Mouse (Mus musculus): ENCODE measurements around the gene Elmo1.

Gene Elmo1

DNA sequence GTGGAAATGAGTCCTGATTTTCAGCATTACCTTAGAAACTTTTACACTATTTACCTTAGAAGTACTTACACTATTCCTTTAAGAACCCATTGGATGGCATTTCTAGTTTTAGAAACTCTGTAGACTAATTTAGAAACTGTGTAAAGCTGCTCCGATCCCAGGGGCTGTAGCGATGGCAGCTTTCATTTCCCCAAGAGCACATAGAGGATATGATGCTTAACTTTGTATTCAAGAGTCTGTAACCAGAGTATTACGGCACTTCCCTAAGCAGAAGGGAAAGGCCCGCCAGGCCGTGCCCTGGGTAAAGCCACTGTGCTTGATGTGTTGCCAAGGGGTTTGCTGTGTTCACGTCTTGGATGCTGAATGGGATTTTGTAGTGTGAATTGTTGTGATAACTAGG, 222.9 kb downstream of the Elmo1 start:
- in situ Hi-C loops (cut with MseI, MboI) = loop anchor here (5.0 to 25.0 kb wide), 4 partner anchors 151 to 621 kb away; no protein-coding TSS in a partner anchor

GRCm38 (mm10) chr13:20316139-20316538, 225.7 kb downstream of the Elmo1 start:
- in situ Hi-C loops (cut with MseI, MboI) = loop anchor here in 1 of 2 experiments (10.0 to 25.0 kb wide), 3 partner anchors 149 to 619 kb away; no protein-coding TSS in a partner anchor

DNA sequence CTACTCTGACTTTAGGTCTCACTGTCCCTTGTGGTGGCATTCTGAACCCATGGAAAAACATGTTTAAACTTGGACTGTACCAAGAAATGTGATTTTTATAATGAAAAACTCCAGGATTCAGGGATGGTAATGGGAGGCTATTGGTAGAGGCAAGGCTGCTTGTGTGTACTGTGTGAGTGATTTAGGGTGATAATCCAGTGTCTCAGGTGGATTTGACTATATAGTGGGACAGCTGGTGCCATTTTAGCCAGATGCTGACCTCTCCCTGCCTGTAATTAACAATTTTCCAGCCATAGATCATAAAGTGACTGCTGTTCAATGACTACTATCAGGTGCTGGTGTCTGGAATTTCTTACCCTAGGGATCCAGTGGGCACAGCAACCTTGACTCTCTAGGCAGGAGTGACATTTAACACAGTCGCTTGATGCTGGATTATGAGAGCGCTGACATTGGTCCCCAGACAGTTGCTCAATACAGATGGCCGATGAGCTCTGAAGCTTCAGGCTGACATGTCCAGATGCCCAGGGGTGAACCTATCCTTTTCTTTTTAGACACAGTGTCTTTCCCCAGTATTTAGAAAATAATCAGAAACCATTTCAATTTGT, 228.3 kb downstream of the Elmo1 start:
- in situ Hi-C loops (cut with MseI, MboI) = loop anchor here in 1 of 2 experiments (10.0 to 25.0 kb wide), 3 partner anchors 146 to 616 kb away; no protein-coding TSS in a partner anchor

GRCm38 (mm10) chr13:20320232-20320631, 229.8 kb downstream of the Elmo1 start:
- in situ Hi-C loops (cut with MseI, MboI) = loop anchor here in 1 of 2 experiments (25.0 kb wide), 1 partner anchor 392 kb away; no protein-coding TSS in a partner anchor

DNA sequence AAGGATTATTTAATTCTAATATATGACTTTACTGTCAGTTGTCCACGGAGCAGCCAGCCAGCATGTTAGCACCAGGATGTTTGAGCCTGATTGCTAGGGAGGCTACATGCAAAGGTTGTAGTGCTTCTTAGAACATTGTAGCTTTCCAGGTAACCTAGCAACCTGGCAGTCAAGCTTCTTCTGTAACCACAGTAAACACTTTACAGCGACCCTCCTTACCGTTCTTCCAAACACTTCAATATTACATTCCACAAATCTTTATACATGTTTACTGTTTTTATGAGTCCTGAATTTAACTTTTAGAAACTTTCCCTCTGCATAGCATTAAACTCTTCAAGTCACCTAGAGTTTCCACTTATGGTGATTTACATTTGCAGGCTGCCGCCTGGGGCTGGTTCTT, 233.1 kb downstream of the Elmo1 start:
- in situ Hi-C loops (cut with MseI, MboI) = loop anchor here in 1 of 2 experiments (25.0 kb wide), 1 partner anchor 389 kb away; no protein-coding TSS in a partner anchor

- in situ Hi-C loops (cut with MseI, MboI) = no loop called here
These were observed 236.7 kb downstream of the Elmo1 start for GRCm38 (mm10) chr13:20327064-20327463.

- in situ Hi-C loops (cut with MseI, MboI) = no loop called here
These were observed 237.6 kb downstream of the Elmo1 start for GRCm38 (mm10) chr13:20327975-20328374.

- in situ Hi-C loops (cut with MseI, MboI) = no loop called here
These were observed 238.3 kb downstream of the Elmo1 start for GRCm38 (mm10) chr13:20328672-20329071.

DNA sequence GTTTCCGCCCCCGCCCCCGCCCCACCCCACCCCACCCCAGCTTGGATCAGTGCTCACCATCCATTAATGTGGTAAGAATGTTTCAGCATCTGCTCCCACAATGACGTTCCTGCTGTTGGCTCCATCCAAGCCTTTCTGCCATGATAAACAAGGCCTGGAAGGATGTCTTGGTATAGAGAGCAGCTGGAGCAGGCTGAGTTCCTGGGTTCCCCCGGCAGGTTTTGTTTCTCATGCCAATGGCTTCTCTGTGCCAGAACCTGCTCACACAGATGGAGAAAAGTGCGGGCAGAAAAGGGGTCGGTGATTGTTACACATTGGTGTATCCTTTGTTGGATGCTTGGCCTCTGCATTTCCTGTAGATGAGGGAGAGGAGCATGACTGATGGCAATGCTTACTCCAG, 240.6 kb downstream of the Elmo1 start:
- in situ Hi-C loops (cut with MseI, MboI) = no loop called here

DNA sequence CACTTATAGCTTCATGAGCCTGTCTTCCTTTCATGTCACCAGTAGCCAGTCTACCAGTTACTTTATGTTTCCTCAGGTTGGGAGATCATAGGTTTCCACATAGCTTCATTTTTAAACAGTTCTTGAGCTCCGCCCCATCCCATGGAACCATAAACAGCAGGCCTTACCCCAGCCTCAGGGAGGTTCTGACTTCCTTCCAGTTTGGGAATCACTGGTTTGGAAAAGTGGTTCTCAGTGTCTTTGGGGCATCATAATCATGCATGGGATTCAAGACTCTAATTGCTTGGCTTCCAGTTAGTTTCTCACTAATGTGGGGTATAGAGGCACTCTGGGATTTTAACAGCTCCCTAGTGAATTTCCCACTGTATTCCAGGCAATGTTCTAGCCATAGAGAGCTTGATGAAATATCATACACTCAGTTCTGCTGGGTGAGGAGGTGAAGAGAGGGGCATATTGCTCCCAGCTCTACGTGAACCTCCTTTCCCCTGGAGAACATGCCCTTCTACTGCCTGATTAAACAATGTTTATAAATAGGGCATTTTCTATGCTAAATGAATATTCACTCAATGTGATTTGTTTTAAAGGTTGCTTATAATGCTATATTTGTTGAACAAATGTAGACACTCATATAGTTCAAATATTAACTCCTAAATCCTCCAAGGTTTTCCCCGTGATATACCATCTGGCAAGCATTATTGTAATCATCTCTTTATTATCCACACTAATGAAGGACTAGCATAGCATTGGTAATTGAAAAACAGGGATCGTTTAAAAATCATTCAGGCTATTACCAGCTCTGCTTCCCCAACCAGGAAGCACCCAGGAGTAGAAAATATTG, 244.9 kb downstream of the Elmo1 start:
- in situ Hi-C loops (cut with MseI, MboI) = no loop called here

DNA sequence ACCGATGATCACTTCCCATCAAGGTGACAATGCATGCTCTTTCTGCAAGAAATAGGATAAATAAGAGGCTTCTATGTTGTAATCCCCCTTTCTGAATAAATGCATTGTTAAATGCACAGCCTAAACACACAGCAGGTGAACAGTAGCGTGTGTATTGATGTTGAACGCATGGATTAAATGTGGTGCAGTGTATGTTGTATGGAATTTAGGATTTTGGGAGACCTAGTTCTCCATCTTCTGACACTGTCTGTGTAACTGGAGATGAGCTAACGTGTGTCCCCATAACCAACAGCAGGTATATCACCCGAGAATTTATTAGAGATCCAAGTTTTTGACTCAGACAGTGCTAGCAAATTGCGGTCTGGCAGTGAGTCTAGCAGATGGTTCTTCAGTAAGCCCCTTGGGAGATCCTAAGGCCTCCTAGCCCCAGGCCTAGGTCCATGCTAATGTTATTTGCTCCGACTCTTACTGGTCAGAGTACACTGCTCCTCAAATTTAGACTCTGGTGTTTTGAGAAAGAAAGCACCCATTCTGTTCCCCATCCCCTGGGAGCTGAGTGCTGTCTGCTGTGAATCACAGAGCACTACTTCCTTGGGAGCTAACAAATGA, 245.6 kb downstream of the Elmo1 start:
- in situ Hi-C loops (cut with MseI, MboI) = no loop called here

GRCm38 (mm10) chr13:20342881-20343280, 252.5 kb downstream of the Elmo1 start:
- in situ Hi-C loops (cut with MseI, MboI) = no loop called here

DNA sequence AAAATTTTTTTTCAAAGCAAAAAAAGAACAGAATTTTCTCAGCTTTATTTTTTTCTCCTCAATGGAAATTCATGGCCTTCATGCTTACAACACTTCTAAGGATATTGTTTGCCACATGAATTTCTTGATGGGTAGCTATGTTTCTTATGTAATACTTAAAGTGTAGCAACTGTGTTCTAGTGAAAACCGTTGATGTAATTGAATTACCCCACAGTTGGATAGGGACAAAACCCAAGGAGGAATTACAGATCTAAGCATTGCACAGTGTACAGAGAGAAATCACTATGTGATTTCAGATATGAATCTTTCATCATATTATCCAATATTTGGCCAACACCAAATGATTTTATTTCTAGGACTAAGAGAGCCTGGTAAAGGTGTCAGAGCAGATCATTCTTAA, 259.4 kb downstream of the Elmo1 start:
- in situ Hi-C loops (cut with MseI, MboI) = no loop called here

DNA sequence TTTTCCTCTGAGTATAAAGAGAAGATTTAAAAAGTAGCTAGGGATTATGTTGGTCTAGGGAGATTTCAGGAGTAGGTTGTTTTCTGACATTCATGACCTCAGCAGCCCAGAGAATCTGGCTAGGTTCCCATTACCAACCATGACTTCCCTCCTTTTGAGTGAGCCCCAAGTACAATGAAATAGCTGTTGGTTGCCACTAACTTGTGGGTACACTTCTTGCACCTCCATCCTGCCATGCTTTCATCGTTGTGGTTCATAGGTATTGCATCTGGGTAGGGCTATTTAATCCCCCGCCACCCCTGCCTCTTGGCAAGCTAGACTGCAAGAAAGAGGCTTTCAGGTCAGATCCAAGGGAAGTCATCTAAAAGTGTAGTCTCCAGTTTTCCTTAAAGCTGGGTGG, 262.2 kb downstream of the Elmo1 start:
- in situ Hi-C loops (cut with MseI, MboI) = no loop called here

DNA sequence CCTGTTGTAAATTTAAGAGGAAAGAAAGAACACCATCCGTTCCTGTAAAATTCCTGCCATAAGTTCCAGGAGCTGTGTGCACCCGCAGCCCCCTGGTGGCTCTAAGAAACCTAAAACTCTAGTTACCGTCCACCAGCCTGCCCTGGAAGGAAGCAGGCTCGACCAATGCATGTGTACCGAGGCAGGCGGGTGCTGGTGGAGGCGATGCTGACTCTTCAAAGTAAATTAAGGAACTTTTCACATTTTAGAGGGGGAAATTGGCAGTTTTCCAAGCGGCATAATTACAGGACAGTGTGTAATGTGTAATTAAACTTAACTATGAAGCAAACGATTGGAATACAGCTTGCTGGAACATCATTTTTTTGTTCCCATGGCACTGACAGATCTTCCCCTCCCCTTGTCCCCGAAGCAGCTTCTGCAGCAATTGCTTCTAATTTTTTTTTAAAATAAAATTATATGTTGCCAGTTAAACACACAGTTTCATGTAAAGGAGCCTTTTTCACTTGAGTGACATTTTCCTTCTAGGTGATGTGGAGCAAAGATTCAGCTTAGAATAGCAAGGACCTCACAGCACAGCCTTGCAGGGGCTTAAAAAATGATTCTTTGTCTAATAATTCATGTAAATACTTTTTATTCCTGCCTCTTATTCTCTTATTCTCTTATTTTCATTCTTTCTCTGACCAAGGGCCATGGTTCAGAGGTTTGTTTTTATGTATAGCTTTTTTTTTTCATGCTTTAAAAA, 263.6 kb downstream of the Elmo1 start:
- in situ Hi-C loops (cut with MseI, MboI) = no loop called here

DNA sequence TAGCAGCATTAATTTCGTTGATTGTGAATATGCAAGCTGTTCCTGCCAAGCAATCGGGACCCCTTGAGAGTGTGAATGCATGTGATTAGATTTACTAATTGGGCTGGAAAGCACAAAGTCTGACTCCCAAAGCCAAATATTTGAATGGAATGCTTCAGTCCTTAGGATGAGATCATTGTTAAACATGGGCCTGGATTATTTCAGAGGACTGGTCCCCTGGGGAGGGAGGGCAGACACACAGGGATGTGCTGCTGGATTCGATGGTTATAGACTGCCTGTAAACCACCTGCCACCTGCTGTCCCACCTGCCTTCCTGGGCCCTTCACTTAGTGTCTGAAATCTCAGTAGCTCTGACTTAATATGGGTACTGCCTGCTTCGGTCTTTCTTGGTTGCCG, 264.2 kb downstream of the Elmo1 start:
- in situ Hi-C loops (cut with MseI, MboI) = no loop called here

GRCm38 (mm10) chr13:20362541-20362940, 272.1 kb downstream of the Elmo1 start:
- in situ Hi-C loops (cut with MseI, MboI) = no loop called here

DNA sequence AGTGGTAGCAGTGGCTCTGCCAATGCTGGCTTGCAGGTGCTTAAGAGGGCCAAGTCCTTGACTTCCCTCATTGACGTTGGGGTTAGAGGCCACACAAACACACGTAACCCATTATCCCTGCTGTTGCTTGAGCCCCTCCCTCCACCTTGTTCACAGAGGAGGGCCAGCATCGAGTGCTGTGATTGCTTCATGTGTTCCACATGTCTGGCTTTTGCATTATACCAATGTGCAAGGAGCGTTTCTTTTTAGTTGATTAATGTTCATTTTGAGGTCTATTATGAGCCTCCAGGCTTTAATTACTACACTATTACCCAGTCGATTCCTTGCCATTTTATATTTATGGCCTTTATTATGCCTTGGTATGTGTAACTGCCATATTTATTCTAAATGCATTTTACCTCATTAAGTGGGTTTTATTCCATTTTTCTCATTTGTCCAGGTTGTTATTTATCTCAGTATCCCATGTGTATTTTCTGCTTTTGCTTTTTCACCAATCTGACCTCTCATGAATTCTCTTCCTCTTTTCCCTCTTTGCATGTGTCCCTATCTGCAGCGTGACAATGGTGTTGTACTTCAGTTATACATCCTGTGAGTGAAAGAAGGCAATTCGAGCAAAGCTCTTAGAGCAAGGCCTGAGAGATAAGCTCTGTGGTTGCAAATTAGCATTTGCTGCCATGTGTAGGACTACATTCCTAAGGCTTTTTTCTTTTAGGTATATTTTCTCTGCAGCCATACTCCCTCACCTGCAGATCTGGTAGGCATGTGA, 275.6 kb downstream of the Elmo1 start:
- in situ Hi-C loops (cut with MseI, MboI) = no loop called here

- in situ Hi-C loops (cut with MseI, MboI) = no loop called here
These were observed 279.8 kb downstream of the Elmo1 start for GRCm38 (mm10) chr13:20370036-20370802.

DNA sequence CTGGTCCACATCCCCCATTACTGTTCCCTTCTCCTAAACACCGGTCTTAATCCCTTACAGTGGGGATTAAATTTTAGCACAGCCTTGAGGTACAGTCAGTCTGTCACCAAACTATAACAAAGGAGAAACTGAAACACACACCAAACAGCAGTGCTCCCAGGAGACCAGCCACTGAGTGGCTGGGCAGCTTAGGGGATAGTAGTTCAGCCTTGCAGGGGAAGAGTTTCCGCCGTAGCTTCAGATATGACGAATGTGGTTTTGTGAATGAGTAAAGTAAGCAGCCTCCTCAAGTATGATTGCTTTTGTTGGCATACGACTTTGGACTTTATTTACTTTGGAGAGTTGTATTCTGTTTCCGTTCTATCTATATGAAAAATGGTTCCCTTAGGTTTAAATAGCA, 281.1 kb downstream of the Elmo1 start:
- in situ Hi-C loops (cut with MseI, MboI) = no loop called here
